Mouse (Mus musculus): ENCODE data around the gene Glra3. TPM values are rescaled to one million over a fixed set of nuclear protein-coding genes. Genes with fewer than 3 reads are reported as not detected.

Glra3 gene
- polyA plus RNA-seq, 1 experiment from 2014 or later = not detected

DNA sequence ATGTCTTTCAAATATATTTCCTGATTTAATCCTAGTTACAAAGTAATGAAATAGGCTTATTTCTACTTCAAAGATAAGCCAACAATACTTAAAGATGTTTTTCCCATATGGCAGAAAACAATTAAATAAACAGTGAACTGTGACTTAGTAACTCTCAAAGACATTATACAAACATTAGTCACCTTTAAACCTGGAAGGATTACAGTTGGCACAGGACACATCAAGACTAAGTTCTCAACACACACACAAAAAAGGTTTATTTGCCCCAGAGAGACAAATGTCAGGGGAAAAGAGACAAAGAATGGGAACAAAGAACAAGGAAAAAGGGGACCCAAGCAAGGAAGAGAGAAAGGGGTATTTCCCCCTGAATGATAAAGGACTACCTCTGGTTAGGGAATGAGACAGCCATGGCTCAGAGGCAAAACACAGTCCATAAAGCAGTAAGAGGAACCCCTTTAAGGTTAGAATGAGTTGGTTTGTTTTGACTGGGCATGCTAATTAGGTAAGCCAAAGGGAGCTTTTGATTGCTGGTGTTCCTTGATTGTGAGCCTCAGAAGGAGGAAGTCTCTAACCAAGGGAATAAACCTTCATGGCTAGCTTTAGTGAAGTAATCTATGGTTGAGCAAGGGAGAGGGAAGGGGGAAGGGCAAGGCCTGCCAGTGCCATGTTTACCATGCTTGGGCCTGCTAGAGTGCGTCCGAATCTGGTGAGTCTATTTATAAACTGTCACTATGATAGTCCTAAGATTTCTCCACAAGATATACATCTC lies 130.4 kb downstream of the Glra3 start:
- Histone ChIP-seq H3K9me3 (ENCODE audit: low read depth, low read length) (no peaks in the 10 kb centered on the region), H3K4me1 (ENCODE audit: insufficient read depth) (no peaks in the 10 kb centered on the region), H3K9ac (no peak overlapping the region), H3K36me3 (ENCODE audit: insufficient read depth) (no peaks in the 10 kb centered on the region), H3K27me3 (ENCODE audit: insufficient read depth, low read length) (no peaks in the 10 kb centered on the region), H3K27ac (ENCODE audit: low read depth) (no peak overlapping the region), H3K4me3 (ENCODE audit: low read depth, low read length) (no peak overlapping the region), H3K4me2 (no peak overlapping the region)
- ATAC-seq (ENCODE audit: insufficient read depth) (no peak), DNase-seq (no peak)
- 48% methylated on average over 2 of the region's 2 CpGs for WGBS
- TF ChIP-seq CTCF (IDR thresholded peaks at IDR 0.05; ENCODE audit: low read depth) = no peak

GRCm38 (mm10) chr8:56083654-56084053 lies 143.4 kb downstream of the Glra3 start:
- Histone ChIP-seq H3K36me3 (ENCODE audit: insufficient read depth) (no peaks in the 10 kb centered on the region), H3K9ac (no peak overlapping the region), H3K4me3 (ENCODE audit: low read depth, low read length) (no peak overlapping the region), H3K4me2 (no peak overlapping the region), H3K27me3 (ENCODE audit: insufficient read depth, low read length) (no peaks in the 10 kb centered on the region), H3K27ac (ENCODE audit: low read depth) (no peak overlapping the region), H3K9me3 (ENCODE audit: low read depth, low read length) (no peaks in the 10 kb centered on the region), H3K4me1 (ENCODE audit: insufficient read depth) (no peaks in the 10 kb centered on the region)
- ATAC-seq (ENCODE audit: insufficient read depth) (no peak), DNase-seq (no peak)
- no peak for TF ChIP-seq CTCF (IDR thresholded peaks at IDR 0.05; ENCODE audit: low read depth)

DNA sequence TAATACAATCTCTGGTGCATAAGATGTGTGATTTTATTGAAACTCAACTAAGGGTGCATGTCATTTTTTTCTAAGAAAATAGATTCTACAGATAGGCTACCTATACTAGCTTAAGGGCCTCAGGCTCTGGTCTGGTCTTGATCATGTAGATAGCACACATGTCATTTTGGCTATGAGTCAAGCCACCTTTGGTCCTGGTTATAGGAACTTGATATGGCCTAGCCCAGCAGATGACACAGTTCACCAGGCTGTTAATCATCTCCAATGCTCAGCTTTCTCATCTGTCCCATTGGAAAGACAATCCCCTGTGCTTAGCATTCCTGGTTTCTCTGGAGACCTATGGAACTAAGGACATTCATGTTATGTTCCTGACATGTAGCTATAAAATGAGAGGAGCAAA lies 154.1 kb downstream of the Glra3 start:
- Histone ChIP-seq H3K9me3 (ENCODE audit: low read depth, low read length) (no peaks in the 10 kb centered on the region), H3K36me3 (ENCODE audit: insufficient read depth) (no peaks in the 10 kb centered on the region), H3K4me2 (no peak overlapping the region), H3K4me3 (ENCODE audit: low read depth, low read length) (no peak overlapping the region), H3K27ac (ENCODE audit: low read depth) (no peak overlapping the region), H3K4me1 (ENCODE audit: insufficient read depth) (no peaks in the 10 kb centered on the region), H3K9ac (no peak overlapping the region), H3K27me3 (ENCODE audit: insufficient read depth, low read length) (no peaks in the 10 kb centered on the region)
- TF ChIP-seq CTCF (IDR thresholded peaks at IDR 0.05; ENCODE audit: low read depth) = no peak
- ATAC-seq (ENCODE audit: insufficient read depth) (no peak), DNase-seq (no peak)

DNA sequence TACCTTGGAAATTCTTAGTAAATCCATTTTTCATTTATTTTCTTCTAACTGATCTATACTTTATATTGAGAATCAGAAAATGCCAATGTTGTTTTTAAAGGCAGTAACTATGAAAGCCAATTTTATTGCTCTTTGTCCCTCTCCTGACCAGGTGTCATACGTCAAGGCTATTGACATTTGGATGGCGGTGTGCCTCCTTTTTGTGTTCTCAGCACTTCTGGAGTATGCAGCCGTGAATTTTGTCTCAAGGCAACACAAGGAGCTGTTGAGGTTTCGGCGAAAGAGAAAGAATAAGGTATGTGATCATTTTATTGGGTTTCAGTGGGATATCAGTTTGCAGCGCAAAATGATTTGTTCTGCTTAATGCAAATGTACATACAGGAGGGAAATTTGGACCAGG lies 170.0 kb downstream of the Glra3 start:
- WGBS = 77% methylated on average over 6 of the region's 6 CpGs
- no peak for TF ChIP-seq CTCF (IDR thresholded peaks at IDR 0.05; ENCODE audit: low read depth)
- Histone ChIP-seq H3K36me3 (ENCODE audit: insufficient read depth) (no peaks in the 10 kb centered on the region), H3K4me1 (ENCODE audit: insufficient read depth) (no peaks in the 10 kb centered on the region), H3K27ac (ENCODE audit: low read depth) (no peak overlapping the region), H3K27me3 (ENCODE audit: insufficient read depth, low read length) (no peaks in the 10 kb centered on the region), H3K4me2 (no peak overlapping the region), H3K9me3 (ENCODE audit: low read depth, low read length) (no peaks in the 10 kb centered on the region), H3K4me3 (ENCODE audit: low read depth, low read length) (no peak overlapping the region), H3K9ac (no peak overlapping the region)
- no peak for ATAC-seq (ENCODE audit: insufficient read depth)
- DNase-seq = no peak

GRCm38 (mm10) chr8:56129357-56129756 lies 189.1 kb downstream of the Glra3 start:
- H3K27me3 ChIP-seq (ENCODE audit: insufficient read depth, low read length) = no peaks in the 10 kb centered on the region
- H3K36me3 ChIP-seq (ENCODE audit: insufficient read depth) = no peaks in the 10 kb centered on the region
- TF ChIP-seq CTCF (IDR thresholded peaks at IDR 0.05; ENCODE audit: low read depth) = no peak
- H3K4me3 ChIP-seq (ENCODE audit: low read depth, low read length) = no peak overlapping the region
- DNase-seq (no peak), ATAC-seq (ENCODE audit: insufficient read depth) (no peak)
- H3K9me3 ChIP-seq (ENCODE audit: low read depth, low read length) = no peaks in the 10 kb centered on the region
- no peaks in the 10 kb centered on the region for H3K4me1 ChIP-seq (ENCODE audit: insufficient read depth)
- H3K4me2 ChIP-seq = no peak overlapping the region
- 62% methylated on average over 2 of the region's 2 CpGs for whole genome bisulfite sequencing
- no peak overlapping the region for H3K27ac ChIP-seq (ENCODE audit: low read depth)
- no peak overlapping the region for H3K9ac ChIP-seq

GRCm38 (mm10) chr8:56150697-56151096 lies 210.4 kb downstream of the Glra3 start:
- no peak overlapping the region for H3K4me2 ChIP-seq
- no peaks in the 10 kb centered on the region for H3K4me1 ChIP-seq (ENCODE audit: insufficient read depth)
- no peaks in the 10 kb centered on the region for H3K9me3 ChIP-seq (ENCODE audit: low read depth, low read length)
- no peak overlapping the region for H3K4me3 ChIP-seq (ENCODE audit: low read depth, low read length)
- H3K27me3 ChIP-seq (ENCODE audit: insufficient read depth, low read length) = no peaks in the 10 kb centered on the region
- no peak for ATAC-seq (ENCODE audit: insufficient read depth)
- no peaks in the 10 kb centered on the region for H3K36me3 ChIP-seq (ENCODE audit: insufficient read depth)
- no peak for DNase-seq
- no peak overlapping the region for H3K9ac ChIP-seq
- WGBS = 56% methylated on average over 1 of the region's 1 CpGs
- TF ChIP-seq CTCF (IDR thresholded peaks at IDR 0.05; ENCODE audit: low read depth) = no peak
- no peak overlapping the region for H3K27ac ChIP-seq (ENCODE audit: low read depth)

DNA sequence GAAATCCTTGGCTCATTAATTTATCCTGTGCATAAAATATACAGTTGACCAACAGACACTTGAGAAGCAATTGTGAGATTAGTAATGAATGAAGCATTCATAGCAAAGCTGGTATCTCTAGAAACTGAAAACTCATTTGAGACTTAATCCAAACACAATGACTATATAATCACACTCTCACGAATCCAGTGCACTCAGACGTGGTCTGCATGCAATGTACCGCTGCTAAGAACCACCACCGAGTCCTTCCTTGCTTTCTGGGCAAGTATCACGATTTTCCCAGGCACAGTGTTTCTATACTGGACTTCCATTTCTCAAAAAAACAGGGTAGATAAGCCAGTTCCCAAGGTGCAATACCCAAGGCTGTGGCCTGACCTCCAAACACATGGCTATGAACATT lies 211.3 kb downstream of the Glra3 start:
- no peak overlapping the region for H3K27ac ChIP-seq (ENCODE audit: low read depth)
- DNase-seq = no peak
- no peak overlapping the region for H3K9ac ChIP-seq
- no peaks in the 10 kb centered on the region for H3K36me3 ChIP-seq (ENCODE audit: insufficient read depth)
- WGBS = 73% methylated on average over 5 of the region's 5 CpGs
- no peak overlapping the region for H3K4me3 ChIP-seq (ENCODE audit: low read depth, low read length)
- H3K4me2 ChIP-seq = no peak overlapping the region
- H3K4me1 ChIP-seq (ENCODE audit: insufficient read depth) = no peaks in the 10 kb centered on the region
- no peaks in the 10 kb centered on the region for H3K27me3 ChIP-seq (ENCODE audit: insufficient read depth, low read length)
- no peaks in the 10 kb centered on the region for H3K9me3 ChIP-seq (ENCODE audit: low read depth, low read length)
- ATAC-seq (ENCODE audit: insufficient read depth) = no peak
- TF ChIP-seq CTCF (IDR thresholded peaks at IDR 0.05; ENCODE audit: low read depth) = no peak

All from lung, embryonic 14.5 days (tissue).